ENCODE assay signal across 10 mouse cellular contexts in the genomic region with DNA sequence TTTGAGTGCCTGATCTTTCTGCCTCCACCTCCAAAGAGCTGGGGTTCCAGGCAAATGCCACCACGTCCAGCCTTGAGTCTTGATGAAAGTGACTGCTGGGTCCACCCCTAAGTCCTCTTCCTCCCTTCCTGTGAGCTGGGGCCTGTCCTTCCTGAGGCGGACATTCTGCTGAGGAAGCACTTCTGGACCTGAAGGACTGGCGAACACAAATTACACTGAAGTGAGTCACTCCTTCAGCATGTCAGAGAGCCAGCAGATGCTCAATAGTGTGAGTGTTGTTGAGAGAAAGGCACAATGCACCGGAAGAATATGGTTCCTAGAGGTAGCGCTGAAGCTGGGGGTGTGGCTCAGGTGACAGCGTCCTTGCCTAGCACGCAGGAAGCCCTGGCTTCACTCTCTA. TPM values are rescaled to one million over a fixed set of nuclear protein-coding genes. Genes with fewer than 3 reads are reported as not detected.
DNase-seq lines count a peak whose midpoint lies in the region; ATAC-seq lines count a peak whose summit lies in the region.
"Had no signal": no experiment of that assay in that cellular context is flagged by ENCODE, and none has a peak within 500 bp of the region (broad histone marks: within the 10 kb centered on the region; RNA-seq: fewer than 3 reads in every experiment).

No protein-coding gene starts in this region.

- H3K9ac ChIP-seq in intestine, embryonic 16.5 days (ENCODE audit: low read depth, low read length): no peak overlapping the region
- H3K9ac ChIP-seq: hindbrain, embryonic 15.5 days had no signal

- no peaks in the 10 kb centered on the region for H3K36me3 ChIP-seq in heart, embryonic 10.5 days
- H3K36me3 ChIP-seq in intestine, embryonic 16.5 days (ENCODE audit: control insufficient read depth, insufficient read depth, low read length): peaks cover 2% of the 10 kb centered on the region; the same call in 1 of the 2 replicates
- H3K36me3 ChIP-seq: hindbrain, embryonic 15.5 days had no signal

- no peak overlapping the region for H3K4me3 ChIP-seq in heart, embryonic 10.5 days
- no peak overlapping the region for H3K4me3 ChIP-seq in intestine, embryonic 16.5 days (ENCODE audit: low read length)
- H3K4me3 ChIP-seq: hindbrain, embryonic 15.5 days had no signal

- H3K9me3 ChIP-seq in heart, embryonic 10.5 days: no peaks in the 10 kb centered on the region
- H3K9me3 ChIP-seq in intestine, embryonic 16.5 days (ENCODE audit: control insufficient read depth, low read length): no peaks in the 10 kb centered on the region
- H3K9me3 ChIP-seq: hindbrain, embryonic 15.5 days had no signal

- no peak for DNase-seq in heart, embryonic 10.5 days (ENCODE audit: low spot score)
- no peak for DNase-seq in heart, postnatal 4 days
- peak; percentile 46 for DNase-seq in urinary bladder, postnatal 14 days (ENCODE audit: low spot score)
- DNase-seq in urinary bladder, adult 18-20 months (ENCODE audit: low spot score in 2 of 2): no peak
- DNase-seq in cerebellum, adult 11 months: no peak
- no peak for DNase-seq in spleen, postnatal 10 days (ENCODE audit: low spot score in 2 of 2)
- no peak for DNase-seq in thymus, postnatal 10 days (ENCODE audit: low spot score in 2 of 2)
- DNase-seq: cerebellum, postnatal 10 days had no signal

- H3K27ac ChIP-seq in heart, embryonic 10.5 days: peak overlapping the region; percentile 23; the same call in 1 of the 2 replicates
- peak overlapping the region; percentile 18; the same call in 1 of the 2 replicates for H3K27ac ChIP-seq in intestine, embryonic 16.5 days (ENCODE audit: low read length)
- H3K27ac ChIP-seq: hindbrain, embryonic 15.5 days had no signal

- H3K4me2 ChIP-seq in intestine, embryonic 16.5 days (ENCODE audit: low read depth, low read length): no peak overlapping the region
- H3K4me2 ChIP-seq: hindbrain, embryonic 15.5 days had no signal

- ATAC-seq in intestine, embryonic 16.5 days: no peak

- H3K4me1 ChIP-seq in heart, embryonic 10.5 days: peaks cover 34% of the 10 kb centered on the region
- H3K4me1 ChIP-seq in intestine, embryonic 16.5 days (ENCODE audit: control insufficient read depth, insufficient read depth, low read length): peaks cover 11% of the 10 kb centered on the region; the same call in 1 of the 2 replicates

- 46% methylated on average over 7 of the region's 7 CpGs for WGBS in heart, embryonic 10.5 days
- WGBS in intestine, embryonic 16.5 days: 48% methylated on average over 7 of the region's 7 CpGs

- H3K27me3 ChIP-seq in heart, embryonic 10.5 days (ENCODE audit: insufficient read depth, poor library complexity, severe bottlenecking): peaks cover 16% of the 10 kb centered on the region
- H3K27me3 ChIP-seq in intestine, embryonic 16.5 days (replicated peaks; ENCODE audit: control insufficient read depth, insufficient read depth, low read length): no peaks in the 10 kb centered on the region

RNA-seq across cellular contexts. Expression of gene Ciz1, which starts 26.8 kb away (rescaled TPM):
- 41.0 and 48.0 TPM in 2 replicates for polyA plus RNA-seq in heart, embryonic 10.5 days (2016; fragmentation: Nextera tagmentation; extraction: Ambion mirVana)
- 10 to 100 TPM; 34.5 to 48.3 TPM for total RNA-seq in heart, postnatal 4 days (2021)
- 47.1 and 51.4 TPM in 2 replicates for polyA plus RNA-seq in intestine, embryonic 16.5 days (2015; fragmentation: Nextera tagmentation; extraction: Ambion mirVana)

RNA-seq across cellular contexts. Expression of gene Dnm1, which starts 27.8 kb away (rescaled TPM):
- polyA plus RNA-seq in heart, embryonic 10.5 days (2016; fragmentation: Nextera tagmentation; extraction: Ambion mirVana): 4.3 and 9.4 TPM in 2 replicates
- total RNA-seq in heart, postnatal 4 days (2021): 1 to 10 TPM; 9.0 to 9.6 TPM
- 11.8 and 12.5 TPM in 2 replicates for polyA plus RNA-seq in intestine, embryonic 16.5 days (2015; fragmentation: Nextera tagmentation; extraction: Ambion mirVana)

RNA-seq across cellular contexts. Expression of gene Swi5, which starts 37.5 kb away (rescaled TPM):
- polyA plus RNA-seq in heart, embryonic 10.5 days (2016; fragmentation: Nextera tagmentation; extraction: Ambion mirVana): 318 and 348 TPM in 2 replicates
- total RNA-seq in heart, postnatal 4 days (2021): 100 to 1,000 TPM; 181 to 193 TPM
- 342 and 377 TPM in 2 replicates for polyA plus RNA-seq in intestine, embryonic 16.5 days (2015; fragmentation: Nextera tagmentation; extraction: Ambion mirVana)

RNA-seq across cellular contexts. Expression of gene Golga2, which starts 38.2 kb away (rescaled TPM):
- 22.0 and 27.2 TPM in 2 replicates for polyA plus RNA-seq in heart, embryonic 10.5 days (2016; fragmentation: Nextera tagmentation; extraction: Ambion mirVana)
- total RNA-seq in heart, postnatal 4 days (2021): 10 to 100 TPM; 75.1 to 78.1 TPM
- polyA plus RNA-seq in intestine, embryonic 16.5 days (2015; fragmentation: Nextera tagmentation; extraction: Ambion mirVana): 21.5 and 21.6 TPM in 2 replicates

RNA-seq across cellular contexts. Expression of gene 1110008P14Rik, which starts 56.4 kb away (rescaled TPM):
- polyA plus RNA-seq in heart, embryonic 10.5 days (2016; fragmentation: Nextera tagmentation; extraction: Ambion mirVana): 41.2 and 50.5 TPM in 2 replicates
- total RNA-seq in heart, postnatal 4 days (2021): 10 to 100 TPM; 43.7 to 47.6 TPM
- 44.2 and 45.8 TPM in 2 replicates for polyA plus RNA-seq in intestine, embryonic 16.5 days (2015; fragmentation: Nextera tagmentation; extraction: Ambion mirVana)
